Mouse (Mus musculus): ENCODE measurements around the gene Tbx6. TPM values are rescaled to one million over a fixed set of nuclear protein-coding genes. Genes with fewer than 3 reads are reported as not detected.

Gene Tbx6
- polyA plus RNA-seq, 1 experiment from 2014 or later: 0.37 TPM

DNA sequence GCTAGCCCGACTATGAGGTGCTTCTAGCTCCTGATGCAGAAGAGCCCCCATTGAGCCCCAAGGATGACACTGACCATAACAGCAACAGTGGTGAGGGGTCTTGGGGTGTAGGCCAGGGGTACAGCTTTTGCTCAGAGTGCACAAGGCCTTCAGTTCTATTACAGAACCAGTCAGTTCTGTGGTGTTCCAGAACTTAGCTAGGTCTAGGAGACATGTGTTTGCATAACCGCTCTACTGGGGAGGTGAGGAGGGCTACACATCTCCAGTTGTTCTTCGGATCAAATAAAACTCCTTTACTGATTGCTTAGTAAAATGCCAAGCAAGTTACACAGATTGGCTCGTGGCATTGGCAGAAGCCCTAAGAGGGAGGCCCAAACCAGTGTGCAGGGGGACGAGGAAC, 50.3 kb downstream of the Tbx6 start, which contains the start of gene 4930451I11Rik:
Gene 4930451I11Rik, minus strand, starts transcription at position 101 of the 400 bp plus-strand sequence.
- peak within 1 kb of the TSS; percentile 46; the same call in 1 of the 2 replicates for H3K27ac ChIP-seq
- no peaks in the 10 kb centered on the region for H3K9me3 ChIP-seq
- no peak for ATAC-seq (replicated peaks)
- peak within 1 kb of the TSS; percentile 26 for H3K4me3 ChIP-seq
- WGBS: 61% methylated on average over 5 of the region's 5 CpGs
- H3K4me2 ChIP-seq: peak within 1 kb of the TSS; percentile 54
- peaks cover 14% of the 10 kb centered on the region for H3K4me1 ChIP-seq
- no peaks in the 10 kb centered on the region for H3K27me3 ChIP-seq (replicated peaks)
- H3K9ac ChIP-seq: no peak within 1 kb of the TSS
- H3K36me3 ChIP-seq (replicated peaks): no peaks in the 10 kb centered on the region

DNA sequence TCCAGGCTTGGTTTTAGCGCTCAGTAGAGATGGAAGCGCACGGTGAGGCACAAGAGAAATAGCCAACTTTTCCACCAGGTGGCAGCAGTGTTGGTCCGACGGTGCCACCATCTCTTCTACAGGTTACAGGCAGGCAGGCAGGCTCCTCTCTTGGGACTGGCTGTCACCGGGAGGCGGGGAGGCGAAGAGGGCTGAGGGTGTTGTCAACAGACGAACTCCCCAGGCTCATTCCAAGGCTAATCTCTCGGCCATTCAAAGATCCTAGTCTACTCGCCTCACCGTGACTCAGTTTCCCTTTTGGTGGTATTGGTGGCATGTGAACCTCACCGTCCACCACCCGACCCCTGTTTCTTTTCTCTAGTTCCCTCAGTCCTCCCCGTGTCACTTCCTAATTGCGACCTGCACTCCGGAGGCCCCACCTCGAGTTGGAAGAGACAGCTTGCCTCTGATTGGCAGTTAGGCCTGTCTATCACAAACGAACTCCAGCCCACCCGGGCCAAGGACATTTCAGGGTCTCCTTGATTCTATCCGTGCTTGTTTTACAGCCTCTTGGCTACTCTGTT, 50.8 kb downstream of the Tbx6 start:
- H3K27me3 ChIP-seq (replicated peaks): no peaks in the 10 kb centered on the region
- H3K4me1 ChIP-seq: peaks cover 11% of the 10 kb centered on the region
- ATAC-seq (replicated peaks): peak; percentile 83
- 2% methylated on average over 21 of the region's 21 CpGs for WGBS
- H3K9me3 ChIP-seq: no peaks in the 10 kb centered on the region
- no peak overlapping the region for H3K9ac ChIP-seq
- H3K4me2 ChIP-seq: peak overlapping the region; percentile 54
- peak overlapping the region; percentile 46; the same call in 1 of the 2 replicates for H3K27ac ChIP-seq
- H3K4me3 ChIP-seq: peak overlapping the region; percentile 26
- H3K36me3 ChIP-seq (replicated peaks): no peaks in the 10 kb centered on the region

DNA sequence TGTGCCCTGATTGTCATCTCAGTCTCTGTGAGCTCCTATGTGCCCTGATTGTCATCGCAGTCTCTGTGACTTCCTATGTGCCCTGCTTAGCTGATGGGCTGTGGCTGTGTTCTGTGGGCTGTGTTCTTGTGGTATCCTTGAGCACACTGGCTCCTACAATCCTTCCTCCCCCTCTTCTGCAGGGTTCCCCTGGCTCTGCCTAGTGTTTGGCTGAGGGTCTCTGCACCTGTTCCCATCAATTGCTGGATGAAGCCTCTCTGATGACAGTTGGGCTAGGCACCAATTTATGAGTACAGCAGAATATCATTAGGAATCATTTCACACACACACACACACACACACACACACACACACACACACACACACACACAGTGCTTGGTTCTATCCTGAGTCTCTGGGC, 52.0 kb downstream of the Tbx6 start:
- H3K27ac ChIP-seq: no peak overlapping the region
- 97% methylated on average over 1 of the region's 1 CpGs for WGBS
- H3K27me3 ChIP-seq (replicated peaks): no peaks in the 10 kb centered on the region
- no peak overlapping the region for H3K4me3 ChIP-seq
- H3K4me2 ChIP-seq: no peak overlapping the region
- peaks cover 8% of the 10 kb centered on the region for H3K4me1 ChIP-seq
- no peaks in the 10 kb centered on the region for H3K9me3 ChIP-seq
- ATAC-seq (replicated peaks): no peak
- H3K9ac ChIP-seq: no peak overlapping the region
- no peaks in the 10 kb centered on the region for H3K36me3 ChIP-seq (replicated peaks)

Other genes with a start within 250 kb of the Tbx6 start
- gene Eif3c, start 215.1 kb upstream of the Tbx6 start, polyA plus RNA-seq (2015; fragmentation: Nextera tagmentation; extraction: Ambion mirVana): 173 and 186 TPM in 2 replicates
- gene Apobr, start 196.5 kb upstream of the Tbx6 start, polyA plus RNA-seq (2015; fragmentation: Nextera tagmentation; extraction: Ambion mirVana): 0.32 and 0.38 TPM in 2 replicates
- gene Cln3, start 195.7 kb upstream of the Tbx6 start, polyA plus RNA-seq (2015; fragmentation: Nextera tagmentation; extraction: Ambion mirVana): 34.1 and 35.6 TPM in 2 replicates
- not detected in 2 replicates for gene Il27, start 186.5 kb upstream of the Tbx6 start, polyA plus RNA-seq (2015; fragmentation: Nextera tagmentation; extraction: Ambion mirVana)
- 11.5 and 13.0 TPM in 2 replicates for gene Nupr1, start 150.6 kb upstream of the Tbx6 start, polyA plus RNA-seq (2015; fragmentation: Nextera tagmentation; extraction: Ambion mirVana)
- 62.3 and 72.4 TPM in 2 replicates for gene Sgf29, start 132.2 kb upstream of the Tbx6 start, polyA plus RNA-seq (2015; fragmentation: Nextera tagmentation; extraction: Ambion mirVana)
- gene Sult1a1, start 105.1 kb upstream of the Tbx6 start, polyA plus RNA-seq (2015; fragmentation: Nextera tagmentation; extraction: Ambion mirVana): 8.3 and 8.9 TPM in 2 replicates
- 116 and 126 TPM in 2 replicates for gene Bola2, start 86.1 kb upstream of the Tbx6 start, polyA plus RNA-seq (2015; fragmentation: Nextera tagmentation; extraction: Ambion mirVana)
- gene Slx1b, start 85.7 kb upstream of the Tbx6 start, polyA plus RNA-seq (2015; fragmentation: Nextera tagmentation; extraction: Ambion mirVana): 18.3 and 20.9 TPM in 2 replicates
- gene Coro1a, start 73.7 kb upstream of the Tbx6 start, polyA plus RNA-seq (2015; fragmentation: Nextera tagmentation; extraction: Ambion mirVana): 119 and 127 TPM in 2 replicates
- 110 and 111 TPM in 2 replicates for gene Mapk3, start 21.9 kb upstream of the Tbx6 start, polyA plus RNA-seq (2015; fragmentation: Nextera tagmentation; extraction: Ambion mirVana)
- gene Gdpd3, start 15.1 kb upstream of the Tbx6 start, polyA plus RNA-seq (2015; fragmentation: Nextera tagmentation; extraction: Ambion mirVana): 2.2 and 2.3 TPM in 2 replicates
- gene Ypel3, start 4.5 kb upstream of the Tbx6 start, polyA plus RNA-seq (2015; fragmentation: Nextera tagmentation; extraction: Ambion mirVana): 201 and 224 TPM in 2 replicates
- 191 and 192 TPM in 2 replicates for gene Ppp4c, start 11.0 kb downstream of the Tbx6 start, polyA plus RNA-seq (2015; fragmentation: Nextera tagmentation; extraction: Ambion mirVana)
- 60.4 and 65.4 TPM in 2 replicates for gene Fam57b, start 16.2 kb downstream of the Tbx6 start, polyA plus RNA-seq (2015; fragmentation: Nextera tagmentation; extraction: Ambion mirVana)
- not detected in 2 replicates for gene 4930451I11Rik, start 50.2 kb downstream of the Tbx6 start, polyA plus RNA-seq (2015; fragmentation: Nextera tagmentation; extraction: Ambion mirVana)
- gene Doc2a, start 65.9 kb downstream of the Tbx6 start, polyA plus RNA-seq (2015; fragmentation: Nextera tagmentation; extraction: Ambion mirVana): 19.8 and 23.8 TPM in 2 replicates
- gene Hirip3, start 80.5 kb downstream of the Tbx6 start, polyA plus RNA-seq (2015; fragmentation: Nextera tagmentation; extraction: Ambion mirVana): 16.7 and 22.8 TPM in 2 replicates
- gene Ino80e, start 80.9 kb downstream of the Tbx6 start, polyA plus RNA-seq (2015; fragmentation: Nextera tagmentation; extraction: Ambion mirVana): 94.4 and 100 TPM in 2 replicates
- gene Taok2, start 103.2 kb downstream of the Tbx6 start, polyA plus RNA-seq (2015; fragmentation: Nextera tagmentation; extraction: Ambion mirVana): 66.8 and 70.9 TPM in 2 replicates
- gene Tmem219, start 141.4 kb downstream of the Tbx6 start, polyA plus RNA-seq (2015; fragmentation: Nextera tagmentation; extraction: Ambion mirVana): 33.2 and 36.1 TPM in 2 replicates
- 133 and 136 TPM in 2 replicates for gene Kctd13, start 147.4 kb downstream of the Tbx6 start, polyA plus RNA-seq (2015; fragmentation: Nextera tagmentation; extraction: Ambion mirVana)
- 7.8 and 8.9 TPM in 2 replicates for gene Asphd1, start 168.1 kb downstream of the Tbx6 start, polyA plus RNA-seq (2015; fragmentation: Nextera tagmentation; extraction: Ambion mirVana)
- 50.5 and 56.2 TPM in 2 replicates for gene Sez6l2, start 169.1 kb downstream of the Tbx6 start, polyA plus RNA-seq (2015; fragmentation: Nextera tagmentation; extraction: Ambion mirVana)
- 136 and 150 TPM in 2 replicates for gene Cdipt, start 194.4 kb downstream of the Tbx6 start, polyA plus RNA-seq (2015; fragmentation: Nextera tagmentation; extraction: Ambion mirVana)
- gene Cdiptos, start 194.6 kb downstream of the Tbx6 start, polyA plus RNA-seq (2015; fragmentation: Nextera tagmentation; extraction: Ambion mirVana): 1.1 and 1.5 TPM in 2 replicates
- gene Mvp, start 233.1 kb downstream of the Tbx6 start, polyA plus RNA-seq (2015; fragmentation: Nextera tagmentation; extraction: Ambion mirVana): 4.0 and 4.5 TPM in 2 replicates
- 1.0 TPM in 1 of 2 replicates, not detected in the other for gene Pagr1b, start 235.0 kb downstream of the Tbx6 start, polyA plus RNA-seq (2015; fragmentation: Nextera tagmentation; extraction: Ambion mirVana)
- 46.9 and 73.4 TPM in 2 replicates for gene Pagr1a, start 235.9 kb downstream of the Tbx6 start, polyA plus RNA-seq (2015; fragmentation: Nextera tagmentation; extraction: Ambion mirVana)
- gene Gm42742, start 239.6 kb downstream of the Tbx6 start, polyA plus RNA-seq (2015; fragmentation: Nextera tagmentation; extraction: Ambion mirVana): 44.9 and 52.6 TPM in 2 replicates
- gene Prrt2, start 239.7 kb downstream of the Tbx6 start, polyA plus RNA-seq (2015; fragmentation: Nextera tagmentation; extraction: Ambion mirVana): 40.7 and 42.3 TPM in 2 replicates
- 78.0 and 89.8 TPM in 2 replicates for gene Maz, start 245.6 kb downstream of the Tbx6 start, polyA plus RNA-seq (2015; fragmentation: Nextera tagmentation; extraction: Ambion mirVana)